Mouse (Mus musculus): ENCODE measurements around the gene A930017K11Rik. TPM values are rescaled to one million over a fixed set of nuclear protein-coding genes. Genes with fewer than 3 reads are reported as not detected.

A930017K11Rik gene
- polyA plus RNA-seq, 1 experiment = 7.2 TPM

DNA sequence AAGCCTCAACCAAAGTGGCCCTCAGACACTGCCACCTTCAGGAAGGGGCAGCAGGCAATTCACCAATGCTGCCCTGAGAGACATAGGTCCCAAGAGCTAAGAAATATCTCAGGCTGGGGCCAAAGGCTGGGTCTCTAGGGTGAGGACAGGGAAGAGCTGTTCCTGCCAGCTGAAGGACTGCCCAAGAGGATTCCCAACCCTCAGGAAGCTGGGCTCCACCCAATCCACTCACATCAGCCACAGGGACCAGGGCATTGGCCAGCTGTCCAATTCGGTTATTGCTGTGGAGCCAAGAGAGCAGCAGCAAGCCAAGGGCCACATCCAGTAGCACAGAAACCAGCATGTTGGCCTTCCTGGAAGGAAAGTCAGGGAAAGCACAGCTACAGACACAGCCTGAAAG is 17.8 kb downstream of the A930017K11Rik start:
- 91% methylated on average over 1 of the region's 1 CpGs for WGBS
- Histone ChIP-seq H3K27me3 (replicated peaks; ENCODE audit: control insufficient read depth, insufficient read depth, low read length) (no peaks in the 10 kb centered on the region), H3K4me3 (ENCODE audit: insufficient read depth, low read depth, low read length) (no peak overlapping the region), H3K36me3 (ENCODE audit: control insufficient read depth, insufficient read depth, low read length) (no peaks in the 10 kb centered on the region; the same call in 1 of the 2 replicates), H3K27ac (ENCODE audit: insufficient read depth, low read depth, low read length) (no peak overlapping the region), H3K4me1 (ENCODE audit: control insufficient read depth, insufficient read depth, low read length) (no peaks in the 10 kb centered on the region)
- no peak for DNase-seq
- TF ChIP-seq POLR2A (IDR thresholded peaks at IDR 0.05; ENCODE audit: low read depth, low read length) = no peak

GRCm38 (mm10) chr17:25925348-25925747 is 27.0 kb downstream of the A930017K11Rik start:
- Histone ChIP-seq H3K4me1 (ENCODE audit: control insufficient read depth, insufficient read depth, low read length) (no peaks in the 10 kb centered on the region), H3K27me3 (replicated peaks; ENCODE audit: control insufficient read depth, insufficient read depth, low read length) (no peaks in the 10 kb centered on the region), H3K4me3 (ENCODE audit: insufficient read depth, low read depth, low read length) (no peak overlapping the region), H3K36me3 (ENCODE audit: control insufficient read depth, insufficient read depth, low read length) (no peaks in the 10 kb centered on the region), H3K27ac (ENCODE audit: insufficient read depth, low read depth, low read length) (no peak overlapping the region)
- DNase-seq = peak; percentile 21
- WGBS = 63% methylated on average over 2 of the region's 2 CpGs
- TF ChIP-seq CTCF (conservative IDR thresholded peaks at IDR 0.05; ENCODE audit: insufficient read depth, insufficient read length, low read depth, low read length) = no peak
- TF ChIP-seq POLR2A (IDR thresholded peaks at IDR 0.05; ENCODE audit: low read depth, low read length) = no peak

GRCm38 (mm10) chr17:25922120-25922519 is 30.2 kb downstream of the A930017K11Rik start:
- peak; percentile 56 for DNase-seq
- Histone ChIP-seq H3K4me3 (ENCODE audit: insufficient read depth, low read depth, low read length) (no peak overlapping the region), H3K36me3 (ENCODE audit: control insufficient read depth, insufficient read depth, low read length) (no peaks in the 10 kb centered on the region), H3K27ac (ENCODE audit: insufficient read depth, low read depth, low read length) (no peak overlapping the region), H3K27me3 (replicated peaks; ENCODE audit: control insufficient read depth, insufficient read depth, low read length) (no peaks in the 10 kb centered on the region), H3K4me1 (ENCODE audit: control insufficient read depth, insufficient read depth, low read length) (peaks cover 4% of the 10 kb centered on the region; the same call in 1 of the 2 replicates)
- TF ChIP-seq POLR2A (IDR thresholded peaks at IDR 0.05; ENCODE audit: low read depth, low read length) = no peak
- WGBS = 56% methylated on average over 5 of the region's 5 CpGs

DNA sequence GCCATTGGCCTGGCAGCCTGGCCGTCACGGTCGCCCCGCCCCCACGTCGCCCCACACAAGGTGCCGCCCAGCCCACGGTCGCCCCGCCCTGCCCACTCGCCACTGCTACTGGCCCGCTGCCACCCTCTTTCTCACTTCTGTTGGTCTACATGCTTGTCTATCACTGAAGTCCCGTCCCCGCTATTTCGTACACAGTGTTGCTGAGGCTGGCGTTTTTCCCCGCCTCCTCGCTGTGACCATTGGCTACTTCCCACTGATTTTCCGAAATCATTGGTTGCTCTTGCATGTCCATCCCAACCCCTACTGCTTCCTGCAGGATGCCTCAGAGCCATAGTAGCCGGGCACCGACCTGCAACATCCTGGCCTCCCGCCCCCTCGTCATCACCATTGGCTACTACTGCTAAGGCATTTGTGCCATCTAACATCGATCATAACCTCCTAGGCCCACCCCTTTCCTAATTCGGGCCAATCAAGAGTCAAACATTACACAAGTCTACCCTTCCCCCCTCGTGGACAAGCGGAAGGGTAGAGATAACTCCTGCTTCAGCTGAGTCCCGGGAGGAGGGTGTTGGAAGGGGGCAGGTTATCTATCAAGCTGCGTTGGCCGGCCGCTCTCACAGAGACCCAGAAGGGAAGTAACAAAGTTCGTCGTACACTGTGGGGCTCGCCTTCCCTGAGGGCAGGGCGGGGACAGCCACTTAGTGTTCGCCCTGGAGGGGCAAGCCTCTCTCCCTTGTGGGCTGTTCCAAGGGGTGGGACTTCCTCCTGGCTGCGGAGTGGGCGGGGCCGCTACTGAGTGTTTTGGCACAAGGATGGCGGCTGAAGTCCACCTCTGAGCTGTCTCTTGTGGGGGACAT is 32.4 kb downstream of the A930017K11Rik start:
- Histone ChIP-seq H3K4me1 (ENCODE audit: control insufficient read depth, insufficient read depth, low read length) (peaks cover 4% of the 10 kb centered on the region; the same call in 1 of the 2 replicates), H3K27me3 (replicated peaks; ENCODE audit: control insufficient read depth, insufficient read depth, low read length) (no peaks in the 10 kb centered on the region), H3K36me3 (ENCODE audit: control insufficient read depth, insufficient read depth, low read length) (no peaks in the 10 kb centered on the region), H3K4me3 (ENCODE audit: insufficient read depth, low read depth, low read length) (peak overlapping the region; percentile 71), H3K27ac (ENCODE audit: insufficient read depth, low read depth, low read length) (peak overlapping the region; percentile 96)
- peak; percentile 100 for DNase-seq
- TF ChIP-seq POLR2A (IDR thresholded peaks at IDR 0.05; ENCODE audit: low read depth, low read length) (peak; percentile 19), CTCF (conservative IDR thresholded peaks at IDR 0.05; ENCODE audit: insufficient read depth, insufficient read length, low read depth, low read length) (0 out of 2 replicates have a peak, but pooled peaks have one; percentile 3)
- under 1% methylated on average over 39 of the region's 40 CpGs for whole genome bisulfite sequencing

- Histone ChIP-seq H3K27me3 (replicated peaks; ENCODE audit: control insufficient read depth, insufficient read depth, low read length) (no peaks in the 10 kb centered on the region), H3K36me3 (ENCODE audit: control insufficient read depth, insufficient read depth, low read length) (no peaks in the 10 kb centered on the region), H3K4me1 (ENCODE audit: control insufficient read depth, insufficient read depth, low read length) (peaks cover 11% of the 10 kb centered on the region; the same call in 1 of the 2 replicates), H3K4me3 (ENCODE audit: insufficient read depth, low read depth, low read length) (peak within 1 kb of the TSS; percentile 96), H3K27ac (ENCODE audit: insufficient read depth, low read depth, low read length) (peak within 1 kb of the TSS; percentile 96)
- 1% methylated on average over 77 of the region's 78 CpGs for WGBS
- DNase-seq = no peak
- TF ChIP-seq POLR2A (IDR thresholded peaks at IDR 0.05; ENCODE audit: low read depth, low read length) (no peak), CTCF (conservative IDR thresholded peaks at IDR 0.05; ENCODE audit: insufficient read depth, insufficient read length, low read depth, low read length) (no peak)
Observed at GRCm38 (mm10) chr17:25919144-25919785, 33.1 kb downstream of the A930017K11Rik start, which contains the start of gene Rab40c. TSS of gene Rab40c (minus strand) at chr17:25919727.

DNA sequence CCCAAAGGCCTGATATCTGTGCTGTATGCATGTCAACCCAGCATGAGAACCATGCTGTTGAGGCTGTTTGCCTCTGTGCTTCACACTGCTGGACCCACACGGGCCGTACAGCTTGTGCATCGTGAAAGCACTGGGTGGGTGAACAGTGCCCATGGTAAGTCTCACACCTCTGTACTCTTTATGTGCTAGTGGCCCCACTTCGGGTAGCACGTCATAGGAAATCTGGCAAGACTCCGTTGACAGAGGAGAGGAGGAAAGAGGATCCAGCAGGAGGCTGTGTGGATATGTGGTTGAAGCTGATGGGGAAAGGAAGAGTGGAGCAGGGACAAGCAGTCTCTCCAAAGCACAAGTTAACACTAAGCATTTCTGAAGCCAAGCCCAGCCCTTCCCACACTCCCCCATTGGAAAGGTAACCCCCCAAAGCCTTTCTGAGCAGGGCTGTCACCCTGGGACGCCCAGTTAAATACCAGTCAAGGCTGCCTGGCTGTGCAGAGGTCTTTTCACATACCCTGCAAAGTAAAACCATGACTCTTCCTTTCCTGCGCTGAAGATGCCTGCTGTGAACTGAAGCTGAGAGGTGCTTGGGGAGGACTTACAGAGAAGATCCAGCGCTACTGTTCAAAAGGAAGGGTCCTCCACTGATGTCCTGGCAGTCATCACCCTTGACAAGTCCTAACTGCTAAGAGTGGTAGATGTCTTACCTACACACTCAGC is 34.2 kb downstream of the A930017K11Rik start:
- Histone ChIP-seq H3K4me1 (ENCODE audit: control insufficient read depth, insufficient read depth, low read length) (peaks cover 20% of the 10 kb centered on the region; the same call in 1 of the 2 replicates), H3K27me3 (replicated peaks; ENCODE audit: control insufficient read depth, insufficient read depth, low read length) (no peaks in the 10 kb centered on the region), H3K4me3 (ENCODE audit: insufficient read depth, low read depth, low read length) (peak overlapping the region; percentile 96), H3K36me3 (ENCODE audit: control insufficient read depth, insufficient read depth, low read length) (no peaks in the 10 kb centered on the region), H3K27ac (ENCODE audit: insufficient read depth, low read depth, low read length) (no peak overlapping the region)
- no peak for DNase-seq
- no peak for TF ChIP-seq CTCF (conservative IDR thresholded peaks at IDR 0.05; ENCODE audit: insufficient read depth, insufficient read length, low read depth, low read length)
- no peak for TF ChIP-seq POLR2A (IDR thresholded peaks at IDR 0.05; ENCODE audit: low read depth, low read length)
- 75% methylated on average over 9 of the region's 9 CpGs for WGBS

Measured in kidney, adult 2 months (tissue).